Comparison of ENCODE assay signal across 22 mouse cellular contexts in the genomic region with DNA sequence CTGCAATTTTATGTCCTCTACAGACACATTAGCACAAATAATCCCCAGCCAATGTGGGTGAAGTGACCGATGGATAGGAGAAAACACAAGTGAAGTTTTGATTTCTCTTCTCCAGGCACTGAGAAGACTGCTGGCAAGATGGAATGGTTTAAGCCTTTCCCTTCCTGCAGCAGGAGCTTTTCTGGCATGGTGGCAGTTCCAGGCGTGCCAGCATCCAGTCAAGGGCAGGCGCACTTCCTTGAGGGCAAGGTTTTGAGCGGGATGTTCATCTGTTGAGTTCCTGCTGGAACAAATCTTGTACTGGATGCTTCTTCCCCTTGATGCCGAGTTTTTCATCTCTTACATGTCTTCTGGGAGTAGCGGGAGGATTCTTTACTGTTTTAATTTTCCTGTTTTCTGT.
A peak's percentile ranks its signal among the peaks of the same experiment; 100 is the strongest.
DNase-seq lines count a peak whose midpoint lies in the region; ATAC-seq and TF ChIP-seq lines count a peak whose summit lies in the region.
"Had no signal": no experiment of that assay in that cellular context is flagged by ENCODE, and none has a peak within 500 bp of the region (broad histone marks: within the 10 kb centered on the region; RNA-seq: fewer than 3 reads in every experiment).

No protein-coding gene starts in this region.

- H3K4me1 ChIP-seq in hindbrain, postnatal 0 days (ENCODE audit: insufficient read depth, low read length): no peaks in the 10 kb centered on the region
- no peaks in the 10 kb centered on the region for H3K4me1 ChIP-seq in hindbrain, embryonic 11.5 days (replicated peaks; ENCODE audit: control insufficient read depth, insufficient read depth, low read length)
- H3K4me1 ChIP-seq in intestine, embryonic 16.5 days (ENCODE audit: control insufficient read depth, insufficient read depth, low read length): no peaks in the 10 kb centered on the region
- H3K4me1 ChIP-seq: embryonic facial prominence, embryonic 15.5 days; forebrain, embryonic 10.5 days; heart, embryonic 13.5 days; hindbrain, embryonic 12.5 days had no signal

- WGBS in hindbrain, postnatal 0 days: 80% methylated on average over 6 of the region's 6 CpGs
- WGBS in hindbrain, embryonic 11.5 days: 88% methylated on average over 6 of the region's 6 CpGs
- 73% methylated on average over 6 of the region's 6 CpGs for WGBS in intestine, embryonic 16.5 days

- TF ChIP-seq CTCF in hindbrain, postnatal 0 days (IDR thresholded peaks at IDR 0.05; ENCODE audit: low read depth): no peak

- H3K27me3 ChIP-seq in hindbrain, postnatal 0 days (ENCODE audit: insufficient read depth, low read length): no peaks in the 10 kb centered on the region
- H3K27me3 ChIP-seq in hindbrain, embryonic 11.5 days (ENCODE audit: control insufficient read depth, insufficient read depth, low read length): no peaks in the 10 kb centered on the region
- H3K27me3 ChIP-seq in intestine, embryonic 16.5 days (replicated peaks; ENCODE audit: control insufficient read depth, insufficient read depth, low read length): no peaks in the 10 kb centered on the region
- H3K27me3 ChIP-seq: embryonic facial prominence, embryonic 15.5 days; heart, embryonic 13.5 days; hindbrain, embryonic 12.5 days had no signal

- H3K27ac ChIP-seq in hindbrain, postnatal 0 days: no peak overlapping the region
- H3K27ac ChIP-seq in hindbrain, embryonic 11.5 days (ENCODE audit: low read depth, low read length): no peak overlapping the region
- no peak overlapping the region for H3K27ac ChIP-seq in intestine, embryonic 16.5 days (ENCODE audit: low read length)
- H3K27ac ChIP-seq: embryonic facial prominence, embryonic 15.5 days; forebrain, embryonic 10.5 days; gastrocnemius, adult 2 months; heart, embryonic 13.5 days; hindbrain, embryonic 12.5 days had no signal

- H3K9ac ChIP-seq in hindbrain, postnatal 0 days (replicated peaks; ENCODE audit: low read length): no peak overlapping the region
- no peak overlapping the region for H3K9ac ChIP-seq in hindbrain, embryonic 11.5 days (ENCODE audit: low read depth, low read length)
- H3K9ac ChIP-seq in intestine, embryonic 16.5 days (ENCODE audit: low read depth, low read length): no peak overlapping the region
- H3K9ac ChIP-seq: embryonic facial prominence, embryonic 15.5 days; heart, embryonic 13.5 days; hindbrain, embryonic 12.5 days had no signal

- no peak overlapping the region for H3K4me3 ChIP-seq in hindbrain, postnatal 0 days (ENCODE audit: low read length)
- no peak overlapping the region for H3K4me3 ChIP-seq in hindbrain, embryonic 11.5 days (ENCODE audit: low read depth, low read length)
- no peak overlapping the region for H3K4me3 ChIP-seq in intestine, embryonic 16.5 days (ENCODE audit: low read length)
- H3K4me3 ChIP-seq: embryonic facial prominence, embryonic 15.5 days; erythroblast, embryonic 14.5 days; forebrain, embryonic 10.5 days; gastrocnemius, adult 2 months; heart, embryonic 13.5 days; hindbrain, embryonic 12.5 days had no signal

- DNase-seq in hindbrain, postnatal 0 days (ENCODE audit: low spot score): peak; percentile 5
- DNase-seq in hindbrain, embryonic 11.5 days (ENCODE audit: low spot score): no peak
- peak; percentile 62 to 75 for DNase-seq in cerebellum, adult 18-20 months
- DNase-seq in cerebellum, adult 9-11 months: peak; percentile 80
- DNase-seq in cerebellum, postnatal 36 days: peak; percentile 61
- DNase-seq in thymus, postnatal 36 days: no peak
- DNase-seq: adrenal gland, postnatal 10 days; embryo, embryonic 11 days; gastrocnemius, adult 2 months; gastrocnemius, postnatal 25 days; heart, adult 11 months; heart, postnatal 36 days; kidney, adult 18-20 months had no signal

- no peaks in the 10 kb centered on the region for H3K9me3 ChIP-seq in hindbrain, postnatal 0 days (ENCODE audit: low read length)
- no peaks in the 10 kb centered on the region for H3K9me3 ChIP-seq in hindbrain, embryonic 11.5 days (ENCODE audit: control insufficient read depth, low read length)
- no peaks in the 10 kb centered on the region for H3K9me3 ChIP-seq in intestine, embryonic 16.5 days (ENCODE audit: control insufficient read depth, low read length)
- H3K9me3 ChIP-seq: embryonic facial prominence, embryonic 15.5 days; forebrain, embryonic 10.5 days; heart, embryonic 13.5 days; hindbrain, embryonic 12.5 days had no signal

- H3K36me3 ChIP-seq in hindbrain, postnatal 0 days (ENCODE audit: insufficient read depth, low read length): no peaks in the 10 kb centered on the region
- no peaks in the 10 kb centered on the region for H3K36me3 ChIP-seq in hindbrain, embryonic 11.5 days (ENCODE audit: control insufficient read depth, insufficient read depth, low read length)
- no peaks in the 10 kb centered on the region for H3K36me3 ChIP-seq in intestine, embryonic 16.5 days (ENCODE audit: control insufficient read depth, insufficient read depth, low read length)
- H3K36me3 ChIP-seq: embryonic facial prominence, embryonic 15.5 days; forebrain, embryonic 10.5 days; heart, embryonic 13.5 days; hindbrain, embryonic 12.5 days had no signal

- no peak overlapping the region for H3K4me2 ChIP-seq in hindbrain, postnatal 0 days (ENCODE audit: low read depth, low read length)
- H3K4me2 ChIP-seq in hindbrain, embryonic 11.5 days (replicated peaks; ENCODE audit: low read depth, low read length): no peak overlapping the region
- H3K4me2 ChIP-seq in intestine, embryonic 16.5 days (ENCODE audit: low read depth, low read length): no peak overlapping the region
- H3K4me2 ChIP-seq: embryonic facial prominence, embryonic 15.5 days; heart, embryonic 13.5 days; hindbrain, embryonic 12.5 days had no signal

- ATAC-seq in hindbrain, postnatal 0 days: no peak
- no peak for ATAC-seq in hindbrain, embryonic 11.5 days (ENCODE audit: low FRiP score)
- ATAC-seq in intestine, embryonic 16.5 days: no peak
- ATAC-seq in megakaryocyte progenitor cell, adult 5-6 weeks (replicated peaks; ENCODE audit: poor library complexity): no peak
- ATAC-seq: forebrain, embryonic 14.5 days; hindbrain, embryonic 16.5 days had no signal

Comparison
In these comparisons a context has a peak if more than half of its experiments do, and no peak if none do; other contexts are left out.
1. DNase-seq: peak in hindbrain, postnatal 0 days (single experiment), cerebellum, adult 18-20 months (2 of 2), cerebellum, adult 9-11 months (single experiment) and cerebellum, postnatal 36 days (2 of 2); none in hindbrain, embryonic 11.5 days (single experiment) and thymus, postnatal 36 days (0 of 2).